Mouse (Mus musculus): ENCODE measurements at regions not wholly inside any gene's neighbourhood (a gene's known extent, or its start where the extent isn't known, plus 50 kb on each side); places are given as distances from the start of the nearest gene placed in this dataset.

DNA sequence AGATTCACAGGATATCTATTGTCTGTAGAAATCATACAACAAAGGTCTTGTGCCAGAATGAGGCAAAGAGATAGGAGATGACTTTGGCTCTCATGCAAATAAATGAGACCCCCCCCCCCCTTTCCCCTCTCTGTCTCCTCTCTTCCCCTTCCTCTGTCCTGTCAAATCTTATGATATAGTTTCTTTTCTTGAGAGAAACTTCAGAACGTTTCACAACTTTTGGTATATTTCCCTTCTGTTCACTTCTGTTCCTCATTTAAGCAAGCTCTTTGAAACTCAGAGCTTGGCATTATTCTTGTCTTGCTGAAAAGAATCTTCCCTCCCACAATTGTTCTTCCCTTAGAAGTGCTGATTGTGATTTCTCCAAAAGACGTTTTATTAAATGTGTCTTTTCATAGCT is 490.1 kb downstream of the Kctd12 start:
- no peak for ATAC-seq (ENCODE audit: insufficient number of reproducible peaks, low FRiP score, low TSS enrichment)

DNA sequence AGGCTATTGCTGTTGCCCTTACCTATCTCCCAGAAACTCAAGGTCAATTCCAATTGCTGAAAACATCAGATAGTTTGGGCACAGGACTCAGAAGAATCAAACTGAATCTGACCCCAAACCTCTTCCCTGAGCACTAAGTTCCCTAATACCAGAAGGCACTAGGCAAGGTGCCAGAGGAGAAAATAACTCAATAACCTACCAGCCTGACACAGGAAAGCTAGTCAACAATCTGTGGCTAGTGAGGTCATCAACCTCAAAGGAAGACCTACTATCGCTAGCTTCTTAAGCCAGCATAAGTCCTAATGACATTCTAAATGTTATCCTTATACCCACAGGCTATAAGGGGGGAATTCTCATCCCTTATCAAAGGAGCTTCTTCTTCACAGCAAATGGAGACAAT is 491.2 kb downstream of the Kctd12 start:
- ATAC-seq (ENCODE audit: insufficient number of reproducible peaks, low FRiP score, low TSS enrichment) = no peak

DNA sequence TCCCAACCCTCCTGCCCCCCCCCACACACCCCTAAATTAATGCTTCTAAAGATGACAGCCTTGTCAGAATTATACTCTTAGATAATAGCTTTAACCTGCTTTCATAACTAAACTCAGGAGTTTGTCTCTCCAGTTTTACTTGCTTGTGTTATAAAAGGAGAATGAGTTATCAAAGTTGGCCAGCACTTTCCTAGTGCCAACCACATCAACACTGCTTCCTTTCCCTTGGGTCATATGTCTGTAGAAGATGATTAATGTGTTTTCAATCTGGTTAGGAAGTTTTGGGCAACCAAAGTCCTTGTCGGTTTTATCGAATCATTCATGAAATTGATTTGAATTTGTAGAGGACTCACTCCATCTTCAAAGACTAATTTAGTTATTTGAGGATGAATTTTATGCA is 505.3 kb downstream of the Kctd12 start:
- no peak for ATAC-seq (ENCODE audit: insufficient number of reproducible peaks, low FRiP score, low TSS enrichment)

DNA sequence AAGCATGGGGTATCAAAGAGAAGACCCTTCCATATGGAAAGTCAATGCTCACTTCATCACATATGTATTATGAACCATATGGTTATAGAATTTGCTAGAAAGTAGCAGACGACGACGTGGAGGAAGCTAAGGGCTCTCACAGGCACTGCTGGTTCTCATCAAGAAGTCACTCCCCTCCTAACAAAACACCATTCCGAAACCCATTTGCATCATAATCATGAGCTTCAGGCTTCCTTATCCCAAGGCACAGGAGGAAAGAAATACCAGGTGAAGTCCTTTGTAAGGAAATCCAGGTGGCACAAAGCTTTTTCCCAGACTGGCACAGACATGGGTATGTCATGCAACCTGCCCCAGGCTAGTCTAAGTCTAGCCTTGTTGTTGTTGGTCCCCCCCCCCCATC is 513.1 kb downstream of the Kctd12 start:
- ATAC-seq (ENCODE audit: insufficient number of reproducible peaks, low FRiP score, low TSS enrichment) = no peak

DNA sequence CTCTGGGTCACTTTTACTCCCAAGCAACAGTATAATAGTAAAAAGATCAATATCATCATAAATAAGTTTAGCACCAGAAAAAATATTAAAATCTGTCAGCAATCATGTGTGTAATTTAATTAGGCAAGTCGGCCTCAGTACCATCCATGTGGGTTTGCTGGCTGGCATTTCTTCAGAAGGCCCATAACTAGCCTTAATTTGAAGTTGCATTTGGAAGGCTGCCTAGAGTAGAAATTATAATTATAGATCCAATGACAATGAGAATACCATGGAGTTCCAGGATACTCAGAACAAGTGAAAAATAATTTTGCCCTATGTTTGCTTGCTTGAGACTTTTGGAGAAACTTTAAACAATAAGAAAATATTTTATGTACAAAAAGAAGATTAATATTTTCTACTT is 521.4 kb downstream of the Kctd12 start:
- ATAC-seq (ENCODE audit: insufficient number of reproducible peaks, low FRiP score, low TSS enrichment) = no peak

DNA sequence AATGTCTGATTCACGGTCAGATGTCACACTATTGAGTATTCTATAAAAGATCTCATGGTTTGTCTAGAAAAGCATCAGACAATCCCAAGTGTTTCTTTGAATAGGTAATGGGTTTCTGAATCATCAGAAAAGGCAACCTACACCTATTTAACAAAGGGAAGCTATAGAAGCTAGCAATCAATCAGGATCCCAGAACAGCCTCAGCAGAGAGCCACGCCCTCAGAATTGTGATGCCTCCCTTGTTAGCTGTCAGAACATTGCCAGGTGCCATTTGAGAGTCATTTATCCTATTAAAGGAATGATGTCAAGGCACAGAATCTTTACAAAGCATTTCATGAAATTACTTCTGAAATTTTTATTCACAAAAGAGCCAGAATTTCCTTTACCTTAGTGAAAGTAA is 542.7 kb downstream of the Kctd12 start:
- no peak for ATAC-seq (ENCODE audit: insufficient number of reproducible peaks, low FRiP score, low TSS enrichment)

DNA sequence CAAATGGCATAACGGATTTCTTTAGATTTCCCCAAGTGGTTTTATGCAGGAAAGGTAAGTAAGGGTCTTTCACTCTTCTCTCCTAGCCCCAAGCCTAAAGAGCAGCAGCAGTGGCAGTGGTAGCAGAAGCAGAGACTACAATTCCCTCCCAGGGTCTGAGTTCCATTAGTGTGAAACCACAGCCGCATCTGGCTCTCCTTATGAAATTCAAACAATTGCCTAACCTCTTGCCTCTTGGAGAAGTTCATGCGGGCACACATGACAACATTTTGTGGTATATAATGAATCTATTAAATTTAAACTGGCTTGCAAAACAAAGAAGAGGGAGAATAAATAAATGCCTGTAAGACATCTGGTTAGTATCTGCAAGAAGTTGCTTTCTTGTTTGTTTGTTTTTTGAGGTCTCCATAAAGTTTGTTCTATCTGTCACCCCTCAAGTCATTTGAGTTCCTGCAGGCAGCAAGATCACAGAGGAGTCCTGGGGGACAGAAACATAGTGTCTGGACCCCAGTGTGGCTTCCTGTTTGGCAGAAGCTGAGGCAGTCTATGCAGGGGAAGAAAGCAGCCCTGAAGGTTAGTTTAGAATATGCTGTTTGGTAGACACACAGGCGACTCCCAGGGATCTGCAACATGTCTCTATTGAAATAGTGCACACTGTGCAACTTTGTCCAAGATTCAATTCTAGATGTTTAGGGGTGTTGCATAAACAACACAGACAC is 578.9 kb downstream of the Kctd12 start:
- no peak for ATAC-seq (ENCODE audit: insufficient number of reproducible peaks, low FRiP score, low TSS enrichment)

GRCm38 (mm10) chr14:102402061-102402689 is 580.3 kb downstream of the Kctd12 start:
- no peak for ATAC-seq (ENCODE audit: insufficient number of reproducible peaks, low FRiP score, low TSS enrichment)

GRCm38 (mm10) chr14:102396036-102396734 is 586.3 kb downstream of the Kctd12 start:
- ATAC-seq (ENCODE audit: insufficient number of reproducible peaks, low FRiP score, low TSS enrichment) = no peak

GRCm38 (mm10) chr14:102392351-102392750 is 590.1 kb downstream of the Kctd12 start:
- ATAC-seq (ENCODE audit: insufficient number of reproducible peaks, low FRiP score, low TSS enrichment) = no peak

DNA sequence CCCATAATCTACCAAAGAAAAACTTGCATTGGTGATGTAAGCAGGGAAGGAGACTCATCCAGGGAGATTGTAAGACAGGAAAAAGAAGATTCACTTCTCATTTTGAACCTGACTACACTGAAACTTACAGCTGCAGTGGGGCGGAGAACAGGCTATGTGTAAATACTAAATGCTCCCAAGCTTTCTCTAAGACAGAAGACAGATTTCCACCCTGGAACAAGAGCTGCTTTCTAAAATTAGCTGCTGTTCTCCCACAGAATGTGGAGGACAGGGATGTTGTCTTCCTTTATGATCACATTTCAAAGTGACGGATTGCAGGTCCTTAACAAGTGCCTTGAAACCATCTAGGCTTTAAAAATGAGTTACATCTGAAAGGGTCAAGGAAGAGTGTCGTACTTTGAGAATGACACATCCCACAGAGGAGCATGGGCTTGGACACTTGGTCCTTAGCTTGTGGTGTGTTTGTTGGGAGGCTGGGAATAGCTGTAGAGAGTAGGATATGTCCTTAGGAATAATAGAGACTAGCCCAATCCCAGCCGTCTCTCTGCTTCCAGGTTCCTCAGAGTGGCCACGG is 609.4 kb downstream of the Kctd12 start:
- no peak for ATAC-seq (ENCODE audit: insufficient number of reproducible peaks, low FRiP score, low TSS enrichment)

DNA sequence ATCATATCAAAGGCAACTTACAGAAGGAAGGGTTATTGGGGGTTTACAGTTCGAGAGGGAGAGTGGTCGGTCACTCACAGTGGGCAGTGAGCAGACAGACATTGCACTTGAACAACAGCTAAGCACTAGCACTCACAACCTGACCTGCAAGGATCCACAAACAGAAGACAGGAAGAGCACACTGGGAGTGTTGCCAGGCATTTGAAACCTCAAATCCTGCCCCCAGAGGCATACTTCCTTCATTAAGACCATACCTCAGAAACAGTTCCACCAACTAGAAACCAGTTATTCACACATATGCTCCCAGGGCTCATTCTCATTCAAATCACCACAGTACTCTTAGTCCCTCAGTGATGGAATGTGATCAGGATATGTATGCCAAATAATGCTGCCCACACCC is 620.8 kb downstream of the Kctd12 start:
- no peak for ATAC-seq (ENCODE audit: insufficient number of reproducible peaks, low FRiP score, low TSS enrichment)

DNA sequence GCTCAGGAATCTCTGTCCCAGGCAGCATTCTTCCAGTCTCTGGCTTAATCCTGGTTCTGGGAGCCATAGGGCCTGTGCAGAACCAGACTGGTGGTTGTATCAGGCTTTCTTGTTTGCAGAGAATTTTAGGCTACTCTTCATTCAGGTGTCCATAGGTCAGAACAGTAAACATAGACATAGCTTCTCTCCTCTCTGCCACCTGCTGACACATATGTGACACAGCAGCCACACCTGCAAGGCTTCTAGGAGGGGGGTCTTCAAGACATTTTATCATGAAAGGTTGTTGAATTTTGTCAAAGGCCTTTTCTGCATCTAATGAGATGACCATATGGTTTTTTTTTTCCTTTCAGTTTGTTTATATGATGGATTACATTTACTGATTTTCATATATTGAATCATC is 599.7 kb downstream of the Lmo7 start:
- ATAC-seq (ENCODE audit: insufficient number of reproducible peaks, low FRiP score, low TSS enrichment) = no peak

DNA sequence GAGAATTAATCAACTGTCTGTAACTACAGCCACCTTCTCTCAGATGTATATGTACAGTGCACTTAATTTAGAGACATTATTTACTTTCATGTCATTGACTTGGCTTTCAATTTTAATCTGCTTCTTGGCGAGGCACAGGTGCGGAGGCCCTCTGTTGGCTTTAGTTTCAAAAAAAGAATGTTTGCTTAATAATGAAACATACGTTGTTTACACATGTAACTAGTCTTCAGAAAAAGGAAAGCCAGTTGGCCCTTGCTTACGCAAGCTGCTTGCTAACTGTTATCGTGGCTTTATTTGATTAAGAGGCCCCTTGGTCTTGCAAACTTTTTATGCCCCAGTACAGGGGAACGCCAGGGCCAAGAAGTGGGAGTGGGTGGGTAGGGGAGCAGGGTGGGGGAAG is 576.6 kb downstream of the Lmo7 start:
- no peak for ATAC-seq (ENCODE audit: insufficient number of reproducible peaks, low FRiP score, low TSS enrichment)

- ATAC-seq (ENCODE audit: insufficient number of reproducible peaks, low FRiP score, low TSS enrichment) = no peak; the same call in 1 of the 2 replicates
These were observed 573.1 kb downstream of the Lmo7 start for GRCm38 (mm10) chr14:102302826-102303225.

GRCm38 (mm10) chr14:102300251-102300650 is 570.5 kb downstream of the Lmo7 start:
- ATAC-seq (ENCODE audit: insufficient number of reproducible peaks, low FRiP score, low TSS enrichment) = no peak

DNA sequence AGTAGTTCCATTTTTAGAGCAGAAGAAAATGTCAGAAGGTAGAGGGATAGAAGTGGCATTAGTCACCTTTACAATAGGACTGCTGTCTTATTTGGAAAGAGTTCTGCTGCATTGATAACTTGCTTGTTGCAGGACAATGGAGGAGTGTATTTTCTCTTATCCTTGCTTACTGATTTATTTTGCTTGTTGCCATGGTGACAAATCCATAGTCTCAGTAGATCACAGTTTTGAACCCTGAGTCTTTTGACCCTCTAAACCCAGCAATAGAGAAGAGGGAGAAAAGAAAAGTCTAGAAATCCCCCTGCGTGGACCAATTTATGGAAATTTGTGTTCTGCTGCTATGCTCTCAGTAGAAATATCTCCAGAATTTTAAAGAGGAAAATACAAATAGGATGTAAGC is 561.6 kb downstream of the Lmo7 start:
- no peak for ATAC-seq (ENCODE audit: insufficient number of reproducible peaks, low FRiP score, low TSS enrichment)

GRCm38 (mm10) chr14:102250076-102250475 is 520.3 kb downstream of the Lmo7 start:
- ATAC-seq (ENCODE audit: insufficient number of reproducible peaks, low FRiP score, low TSS enrichment) = no peak

- ATAC-seq (ENCODE audit: insufficient number of reproducible peaks, low FRiP score, low TSS enrichment) = no peak
These were observed 518.8 kb downstream of the Lmo7 start for GRCm38 (mm10) chr14:102248581-102248980.

- no peak for ATAC-seq (ENCODE audit: insufficient number of reproducible peaks, low FRiP score, low TSS enrichment)
These were observed 518.3 kb downstream of the Lmo7 start for GRCm38 (mm10) chr14:102248023-102248422.

- no peak for ATAC-seq (ENCODE audit: insufficient number of reproducible peaks, low FRiP score, low TSS enrichment)
These were observed 514.2 kb downstream of the Lmo7 start for GRCm38 (mm10) chr14:102243806-102244536.

All from cerebellum, adult (tissue).